Mouse (Mus musculus) cerebellum, adult 9-11 months (tissue): ENCODE measurements around the gene Ust.
"Not testable (repeated sequence)": the region's sequence is repeated elsewhere in the genome, so short reads cannot be mapped to it uniquely, and the experiment has no call there.

Source experiments
- DNase-seq: peaks from one replicate; pipeline ENCODE4 v3.0.0; 2022

Gene Ust

DNA sequence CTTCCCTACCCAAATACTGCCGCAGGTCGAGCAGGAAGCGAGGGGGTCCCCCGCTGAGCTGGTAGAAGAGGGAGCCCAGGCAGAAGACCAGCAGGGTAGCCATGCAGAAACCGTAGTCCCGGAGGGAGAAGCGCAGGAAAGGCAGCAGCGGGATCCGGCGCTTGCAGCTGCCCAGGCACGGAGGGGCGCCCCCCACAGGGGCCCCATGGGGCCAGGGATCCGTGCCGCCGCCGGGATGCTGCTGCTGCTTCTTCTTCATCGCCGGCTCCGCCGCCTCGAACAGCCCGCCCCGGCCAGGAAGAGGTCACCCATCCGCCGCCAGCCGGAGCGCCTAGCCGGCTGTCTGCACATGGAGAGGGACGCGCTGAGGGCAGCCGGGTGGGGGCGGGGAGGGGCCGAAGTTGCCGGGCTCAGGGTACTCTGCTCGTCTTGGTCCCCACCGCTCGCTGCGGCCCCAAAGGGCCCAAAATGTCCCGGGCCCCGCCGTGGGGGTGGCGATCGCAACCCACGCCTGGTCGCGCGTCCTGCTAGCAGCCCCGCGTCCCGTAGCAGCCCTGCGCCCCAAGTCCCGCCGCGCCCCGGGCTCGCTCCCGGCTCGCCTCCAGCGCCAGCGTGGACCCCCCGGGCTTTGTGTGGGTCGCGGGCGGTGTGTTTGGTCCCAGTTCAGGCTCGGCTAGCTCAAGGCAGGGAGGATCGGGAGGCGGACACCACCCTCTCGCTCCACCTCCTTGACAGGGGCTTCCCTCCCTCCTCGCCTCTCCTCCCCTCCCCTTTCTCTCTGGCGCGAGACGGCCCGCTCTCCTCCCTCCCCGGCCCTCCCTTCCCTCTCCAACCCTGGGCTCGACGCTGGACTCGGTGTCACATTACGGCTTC lies at the start of gene Ust:
Ust (minus strand) TSS at position 685 of the 873 bp plus-strand sequence.
- peak; percentile 89 for DNase-seq

DNA sequence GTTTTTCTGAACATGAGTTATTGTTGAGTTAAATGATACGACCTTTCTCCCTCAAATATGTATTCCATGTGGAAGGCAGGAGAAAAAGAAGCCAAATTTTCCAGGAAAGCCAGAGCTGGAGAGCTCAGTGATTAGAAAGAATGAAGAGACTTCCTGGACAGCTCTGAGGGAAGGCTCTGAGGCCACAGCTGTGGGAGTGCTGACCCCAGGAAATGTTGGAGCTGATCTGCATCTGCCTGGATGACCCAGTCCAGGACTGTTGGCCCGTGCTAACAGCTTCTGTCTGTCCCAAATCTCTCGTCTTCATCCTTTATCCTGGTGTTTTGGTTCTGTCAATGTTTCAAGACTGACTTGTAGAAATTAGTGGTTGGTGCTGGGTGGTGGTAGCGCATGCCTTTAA lies 42.7 kb upstream of the Ust start:
- DNase-seq: no peak

DNA sequence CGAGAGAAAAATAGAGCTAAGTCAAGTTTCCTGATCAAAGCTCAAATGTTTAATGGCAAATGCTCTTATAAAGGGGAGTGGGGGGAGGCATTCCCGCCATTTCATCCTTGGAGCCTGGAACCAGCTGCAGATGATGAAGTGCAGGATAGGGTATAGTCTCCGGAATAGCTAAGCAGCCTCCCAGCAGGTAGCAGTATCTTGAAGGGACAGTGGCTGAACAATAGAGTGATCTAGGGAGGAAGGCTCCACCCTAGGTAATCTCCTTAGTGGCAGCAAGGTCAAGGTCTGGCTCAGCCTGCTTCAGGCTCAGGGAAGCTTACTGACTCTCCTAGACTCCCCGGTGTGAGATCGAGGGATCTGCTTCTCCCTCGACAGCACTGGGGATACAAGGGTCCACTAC lies 40.9 kb upstream of the Ust start:
- not testable (repeated sequence) for DNase-seq

DNA sequence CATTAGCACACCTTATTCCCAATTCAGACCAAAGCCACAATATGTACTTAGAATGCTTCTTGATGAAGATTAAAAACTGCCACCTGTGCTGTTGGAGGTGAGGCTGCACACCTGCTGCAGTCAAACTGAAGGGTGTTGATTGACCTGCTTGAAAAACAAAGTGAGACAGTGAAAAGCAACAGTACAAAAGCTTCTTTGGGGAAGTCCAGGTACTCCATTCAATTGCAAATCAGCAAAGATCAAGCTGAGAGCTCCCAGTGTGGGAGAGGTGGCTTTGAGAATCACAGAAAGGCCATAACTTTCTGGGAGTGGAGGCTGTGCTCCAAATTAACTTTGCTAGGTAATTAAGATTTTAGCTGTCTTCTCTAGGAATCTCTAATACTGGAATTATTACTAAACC lies 33.6 kb upstream of the Ust start:
- not testable (repeated sequence) for DNase-seq

DNA sequence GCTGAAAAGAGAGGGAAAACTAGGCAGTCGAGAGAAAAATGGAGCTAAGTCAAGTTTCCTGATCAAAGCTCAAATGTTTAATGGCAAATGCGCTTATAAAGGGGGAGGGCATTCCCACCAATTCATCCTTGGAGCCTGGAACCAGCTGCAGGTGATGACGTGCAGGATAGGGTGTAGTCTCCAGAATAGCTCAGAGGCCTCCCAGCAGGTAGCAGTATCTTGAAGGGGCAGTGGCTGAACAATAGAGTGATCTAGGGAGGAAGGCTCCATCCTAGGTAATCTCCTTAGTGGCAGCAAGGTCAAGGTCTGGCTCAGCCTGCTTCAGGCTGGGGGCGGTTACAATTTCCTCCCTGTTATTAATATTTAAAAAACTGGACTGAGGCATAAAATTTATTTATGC lies 33.0 kb upstream of the Ust start:
- not testable (repeated sequence) for DNase-seq

DNA sequence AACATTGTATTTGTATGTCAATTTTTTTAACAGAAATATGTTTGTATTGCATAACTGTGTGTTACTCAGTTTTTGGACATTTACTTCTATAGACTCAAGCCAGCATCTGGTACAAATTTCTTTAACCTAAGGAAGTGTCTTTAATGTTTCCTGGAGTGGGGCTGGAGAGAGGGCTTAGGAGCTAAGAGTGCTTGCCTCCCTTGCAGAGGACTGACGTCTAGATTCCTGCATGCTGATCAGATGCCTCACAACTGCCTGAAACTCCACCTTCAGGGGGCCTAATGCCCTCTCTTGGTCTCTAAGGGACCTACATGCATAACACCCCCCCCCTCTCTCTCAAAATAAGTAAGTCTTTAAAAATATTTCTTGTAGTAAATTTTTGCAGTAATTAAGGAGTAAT lies 22.9 kb upstream of the Ust start:
- no peak for DNase-seq

DNA sequence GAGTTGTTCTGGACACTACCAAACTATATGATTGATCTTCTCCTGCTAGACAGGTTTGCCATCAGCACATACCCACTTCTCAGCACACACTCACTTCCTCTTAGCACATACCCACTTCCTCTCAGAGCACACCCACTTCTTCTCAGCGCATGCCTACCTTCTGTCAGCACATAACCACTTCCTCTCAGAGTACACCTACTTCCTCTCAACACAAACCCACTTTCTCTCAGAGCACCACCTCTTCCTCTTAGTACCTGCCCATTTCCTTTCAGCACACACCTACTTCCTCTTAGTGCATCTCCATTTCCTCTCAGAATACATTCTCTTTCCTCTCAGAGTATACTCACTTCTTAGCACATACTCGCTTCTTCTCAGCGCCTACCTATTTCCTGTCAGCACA lies 16.8 kb upstream of the Ust start:
- no peak for DNase-seq

DNA sequence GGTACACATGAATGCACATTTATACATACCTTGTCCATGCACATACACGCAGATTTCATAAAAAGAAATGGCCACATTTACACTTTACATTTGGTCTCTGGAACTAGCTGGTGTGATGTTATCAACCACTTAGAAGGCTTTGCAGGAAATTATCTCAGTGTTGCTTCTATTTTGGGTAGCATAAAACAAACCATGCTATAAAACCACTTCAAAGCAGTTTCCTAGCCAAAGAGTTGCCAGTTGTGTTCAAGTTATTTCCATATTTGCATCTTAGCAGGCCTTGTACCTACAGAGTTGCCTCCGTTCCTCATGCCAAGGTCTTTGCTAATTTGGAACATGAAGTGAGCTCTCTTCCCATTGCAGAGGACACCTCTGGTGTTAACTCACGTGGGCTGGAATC lies 13.0 kb upstream of the Ust start:
- DNase-seq: no peak

DNA sequence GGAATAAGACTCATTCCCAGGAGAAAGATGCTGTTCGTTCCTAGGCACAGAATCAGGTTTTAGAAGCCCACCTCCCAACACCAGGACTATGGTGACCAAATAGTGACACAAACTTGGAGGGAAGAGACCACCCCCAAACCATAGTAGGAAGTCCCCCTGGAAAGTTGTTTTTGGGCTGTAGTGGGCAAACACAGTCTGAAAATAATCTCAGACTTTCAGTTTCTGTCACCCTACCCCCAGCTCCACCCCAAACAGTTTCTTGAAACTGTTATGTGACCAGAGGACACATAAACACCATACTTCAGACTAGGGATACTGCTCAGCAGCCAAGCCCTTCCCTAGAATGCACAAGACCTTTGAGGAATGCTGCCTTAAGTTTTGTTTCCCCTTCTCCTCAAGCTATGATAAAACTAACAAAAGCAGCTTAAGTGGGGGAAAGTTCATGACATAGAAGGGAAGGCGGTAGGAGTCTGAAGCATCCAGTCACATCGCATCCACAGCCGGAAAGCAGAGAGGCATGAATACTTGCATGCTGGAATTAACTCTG lies 12.0 kb upstream of the Ust start:
- DNase-seq: no peak

DNA sequence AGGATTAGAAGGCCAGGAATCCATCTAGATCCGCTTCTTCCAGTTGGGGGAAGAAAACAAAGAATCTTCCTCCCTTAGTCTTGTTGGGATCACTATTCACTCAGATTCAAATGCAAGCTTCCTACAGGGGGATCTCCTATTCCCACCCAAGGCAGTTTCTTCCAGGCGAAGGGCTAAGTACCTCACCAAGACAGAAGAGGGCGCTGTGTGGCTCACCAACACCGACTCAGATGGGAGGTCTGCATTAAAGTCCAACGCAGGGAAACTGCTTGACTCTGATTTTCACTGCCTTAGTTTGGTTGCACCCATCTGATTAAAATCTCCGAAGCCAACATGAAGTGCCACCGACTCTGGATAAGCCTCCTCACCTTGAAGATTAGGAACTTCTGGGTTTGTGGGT lies 10.5 kb upstream of the Ust start:
- no peak for DNase-seq

DNA sequence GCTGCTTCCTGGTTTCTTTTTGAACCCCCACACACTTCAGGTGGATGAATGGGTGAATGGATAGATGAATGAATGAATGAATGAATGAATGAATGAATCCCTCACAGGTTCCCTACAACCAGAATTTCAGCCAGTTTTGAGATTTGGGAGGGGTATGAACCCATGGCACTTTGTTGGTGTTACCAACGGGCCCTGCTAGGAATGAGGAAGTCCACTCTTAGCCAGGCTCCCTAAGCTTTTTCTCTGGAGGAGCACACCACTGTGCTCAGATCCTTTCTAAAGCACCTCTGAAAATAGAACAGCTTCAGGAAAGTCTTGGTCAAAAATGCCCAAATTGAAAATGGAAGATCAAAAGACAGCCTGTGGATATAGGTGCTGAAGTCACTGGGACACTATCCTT lies 6.7 kb upstream of the Ust start:
- no peak for DNase-seq

DNA sequence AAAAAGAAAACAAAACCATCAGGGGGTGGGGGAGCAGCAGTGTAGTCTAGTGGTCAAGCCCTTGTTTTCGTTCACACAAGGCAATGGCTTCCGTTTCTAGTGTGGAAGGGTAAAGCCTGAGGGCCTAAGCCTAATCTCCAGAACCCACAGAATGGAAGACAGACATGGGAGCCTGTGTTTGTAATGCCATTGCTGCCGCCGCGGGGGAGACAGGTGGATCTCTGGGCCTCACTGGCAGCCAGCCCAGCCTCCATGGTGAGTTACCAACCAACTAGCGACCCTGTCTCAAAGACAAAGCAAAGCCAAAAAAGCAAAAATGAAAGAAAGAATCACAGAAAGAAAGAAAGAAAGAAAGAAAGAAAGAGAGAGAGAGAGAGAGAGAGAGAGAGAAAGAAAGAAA lies 2.9 kb upstream of the Ust start:
- DNase-seq: no peak

DNA sequence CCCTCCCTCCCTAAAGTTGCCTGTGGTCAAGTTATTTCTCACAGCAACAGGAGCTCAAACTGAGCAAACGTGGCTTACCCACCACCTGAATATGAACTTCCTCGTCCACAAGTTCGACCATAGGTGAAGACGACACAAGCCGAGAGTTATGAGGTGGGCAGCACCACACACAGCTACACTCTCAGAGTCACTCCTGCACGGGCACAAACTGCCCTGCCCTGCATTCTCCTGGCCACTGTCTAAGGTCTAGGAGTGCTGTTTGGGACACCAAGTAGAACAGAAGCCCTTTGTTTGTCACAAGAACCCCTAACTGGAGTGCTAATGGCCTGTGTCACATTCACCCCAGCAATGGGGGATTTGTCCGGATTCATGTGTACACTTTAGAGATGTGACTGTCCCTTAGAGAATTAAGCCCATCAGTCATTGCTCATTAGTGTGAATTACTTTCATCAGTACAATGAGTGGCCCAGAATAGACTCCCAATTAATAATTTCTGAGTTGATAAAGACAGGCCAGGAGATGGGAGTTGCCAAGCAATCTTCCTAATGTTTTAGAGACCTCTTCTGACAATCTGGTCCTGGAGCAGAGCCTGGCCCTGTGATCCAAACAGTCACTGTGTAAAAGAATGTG lies 2.3 kb upstream of the Ust start:
- no peak for DNase-seq

DNA sequence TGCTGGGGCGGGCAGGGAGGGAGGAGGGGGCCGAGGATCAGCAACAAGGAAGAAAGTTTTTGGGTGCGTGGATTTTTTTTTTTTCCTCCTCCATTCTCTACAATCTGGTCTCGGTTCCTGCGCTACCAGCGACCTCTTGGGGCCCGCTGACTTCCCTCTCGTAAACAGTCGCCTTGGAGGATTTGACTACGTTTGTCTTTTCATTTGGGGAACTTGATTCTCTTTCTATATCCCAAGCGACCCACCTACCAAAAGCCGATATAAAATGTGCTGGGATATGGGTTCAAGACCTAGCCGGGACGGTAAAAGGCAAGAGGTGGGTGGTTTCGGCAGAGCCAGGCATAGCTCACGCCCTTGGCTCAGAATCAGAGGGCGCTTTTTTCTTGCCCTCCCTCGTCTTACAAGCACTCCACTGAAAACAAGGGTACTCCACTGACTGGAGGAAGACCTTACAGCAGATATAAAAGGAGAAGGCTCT lies 428 bp upstream of the Ust start:
- DNase-seq: peak; percentile 66

DNA sequence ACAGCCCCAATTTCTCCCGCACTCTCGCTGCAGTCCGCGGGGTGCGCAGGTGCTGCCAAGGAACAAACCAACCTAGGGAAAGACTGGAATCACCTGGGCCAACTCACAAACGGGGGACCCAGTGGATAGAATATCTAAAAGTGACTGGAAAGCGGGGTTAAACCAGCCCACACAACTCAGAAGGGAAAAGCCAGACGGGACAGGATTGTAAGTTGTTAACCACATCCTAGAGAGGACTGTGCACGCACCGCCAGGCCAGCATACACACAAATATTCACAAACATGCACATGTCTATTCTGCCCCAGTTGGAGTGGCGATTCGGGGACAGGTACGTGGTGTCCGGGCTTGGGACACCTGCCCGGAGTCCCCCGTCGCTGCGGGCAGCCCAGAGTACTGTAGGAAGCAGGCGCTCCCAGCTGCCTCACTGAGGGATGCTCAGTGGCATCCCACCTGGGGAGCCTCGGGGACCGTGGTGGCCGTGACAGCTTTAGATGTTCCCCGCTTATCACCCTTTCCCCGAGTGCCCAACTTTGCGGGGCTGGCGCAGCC lies 959 bp downstream of the Ust start:
- DNase-seq: peak; percentile 82

DNA sequence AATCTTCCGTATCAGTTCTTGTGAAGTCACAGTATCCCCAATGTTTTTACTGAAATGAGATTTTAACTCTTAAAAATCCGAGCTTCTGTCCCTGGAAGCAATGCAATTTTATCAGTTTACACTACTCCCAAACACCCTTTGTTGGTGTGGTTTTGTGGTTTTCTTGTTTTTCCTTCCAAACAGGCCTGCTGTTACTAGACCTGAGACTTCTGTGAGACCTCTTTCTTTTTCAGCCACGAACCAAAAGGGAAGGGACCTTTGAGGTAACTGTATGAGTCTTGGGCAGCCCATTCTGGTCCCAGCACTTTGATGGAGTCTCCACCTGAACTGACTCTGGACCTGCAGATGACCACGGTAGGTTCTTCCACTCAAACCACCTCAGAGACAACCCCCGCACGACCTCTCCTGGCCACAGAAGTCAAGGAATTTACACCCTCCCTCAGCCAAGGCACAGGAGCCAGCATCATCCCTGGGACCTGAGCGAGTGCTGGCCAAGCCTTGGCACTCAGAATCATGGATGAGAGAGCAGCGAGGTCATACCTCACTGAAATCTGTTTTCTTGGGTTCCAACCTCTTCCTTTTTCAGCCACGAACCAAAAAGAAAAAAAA lies 1.6 kb downstream of the Ust start:
- DNase-seq: peak; percentile 90

DNA sequence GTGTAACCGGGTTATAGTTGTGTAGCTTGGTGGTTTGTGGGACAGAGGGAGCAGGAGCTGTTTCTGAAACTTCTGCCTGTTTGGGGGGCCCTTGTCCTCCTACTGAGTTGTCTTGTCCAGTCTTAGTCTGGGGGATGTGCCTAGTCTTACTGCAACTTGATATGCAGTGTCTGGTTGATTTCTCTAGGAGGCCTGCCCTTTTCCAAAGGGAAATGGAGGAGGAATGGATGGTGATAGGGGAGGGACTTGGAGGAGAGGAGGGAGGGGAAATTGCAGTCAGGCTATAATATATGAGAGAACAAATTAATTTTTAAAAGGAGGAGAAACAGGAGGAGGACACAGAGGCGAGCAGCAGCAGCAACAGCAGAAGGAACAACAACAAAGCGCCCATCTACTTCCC lies 4.9 kb downstream of the Ust start:
- DNase-seq: no peak

DNA sequence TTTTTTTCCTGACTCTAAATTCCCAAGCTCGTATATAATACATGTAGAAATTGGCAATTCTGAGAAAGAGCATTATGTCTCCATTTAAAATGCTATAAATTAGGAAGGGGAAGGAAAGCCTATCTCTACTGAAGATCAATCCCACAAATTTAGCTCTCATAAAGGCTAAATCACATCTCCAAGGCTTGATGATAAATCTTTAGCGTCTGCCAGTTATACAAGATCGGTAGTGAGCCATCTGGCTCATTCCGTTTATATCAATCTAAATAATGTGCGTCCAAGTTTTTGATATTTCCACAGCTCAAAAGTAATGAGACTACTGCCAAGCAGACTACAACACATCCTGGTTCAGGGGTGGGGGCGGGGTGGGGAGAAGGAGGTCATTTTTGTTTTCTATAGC lies 6.4 kb downstream of the Ust start:
- no peak for DNase-seq

DNA sequence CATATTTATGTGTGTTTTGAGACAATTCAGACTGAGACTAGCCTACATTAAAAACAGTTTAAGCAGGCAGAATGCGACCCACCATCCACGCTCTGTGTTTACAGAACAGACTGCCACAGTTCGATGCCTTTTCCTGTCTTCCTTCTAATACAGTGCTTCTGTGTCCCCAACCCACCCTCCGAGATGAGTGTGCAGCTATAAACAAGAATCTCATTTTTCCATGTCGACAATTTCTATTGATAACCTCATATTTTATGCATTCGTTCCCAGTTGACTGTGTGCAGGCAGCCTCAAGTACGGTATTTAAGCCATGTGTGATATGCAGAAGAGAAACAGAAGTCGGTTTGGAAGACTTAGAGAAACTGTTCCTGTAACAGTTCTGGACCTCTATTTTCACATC lies 6.9 kb downstream of the Ust start:
- no peak for DNase-seq

DNA sequence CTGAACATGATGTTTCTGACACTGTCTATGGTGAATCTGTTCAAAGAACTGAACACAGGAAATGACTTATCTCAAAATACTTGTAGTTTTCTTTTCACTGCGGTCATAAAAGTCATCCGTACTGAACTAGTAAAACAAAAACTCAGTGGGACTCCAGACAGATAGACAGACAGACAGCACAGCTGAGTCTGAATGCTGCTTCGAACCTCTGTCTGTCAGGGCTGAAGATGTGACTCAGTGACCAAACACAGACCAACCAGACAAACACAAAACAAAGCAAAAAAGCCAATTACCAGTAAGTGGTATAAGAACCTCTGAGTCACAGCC lies 12.4 kb downstream of the Ust start:
- DNase-seq: no peak

DNA sequence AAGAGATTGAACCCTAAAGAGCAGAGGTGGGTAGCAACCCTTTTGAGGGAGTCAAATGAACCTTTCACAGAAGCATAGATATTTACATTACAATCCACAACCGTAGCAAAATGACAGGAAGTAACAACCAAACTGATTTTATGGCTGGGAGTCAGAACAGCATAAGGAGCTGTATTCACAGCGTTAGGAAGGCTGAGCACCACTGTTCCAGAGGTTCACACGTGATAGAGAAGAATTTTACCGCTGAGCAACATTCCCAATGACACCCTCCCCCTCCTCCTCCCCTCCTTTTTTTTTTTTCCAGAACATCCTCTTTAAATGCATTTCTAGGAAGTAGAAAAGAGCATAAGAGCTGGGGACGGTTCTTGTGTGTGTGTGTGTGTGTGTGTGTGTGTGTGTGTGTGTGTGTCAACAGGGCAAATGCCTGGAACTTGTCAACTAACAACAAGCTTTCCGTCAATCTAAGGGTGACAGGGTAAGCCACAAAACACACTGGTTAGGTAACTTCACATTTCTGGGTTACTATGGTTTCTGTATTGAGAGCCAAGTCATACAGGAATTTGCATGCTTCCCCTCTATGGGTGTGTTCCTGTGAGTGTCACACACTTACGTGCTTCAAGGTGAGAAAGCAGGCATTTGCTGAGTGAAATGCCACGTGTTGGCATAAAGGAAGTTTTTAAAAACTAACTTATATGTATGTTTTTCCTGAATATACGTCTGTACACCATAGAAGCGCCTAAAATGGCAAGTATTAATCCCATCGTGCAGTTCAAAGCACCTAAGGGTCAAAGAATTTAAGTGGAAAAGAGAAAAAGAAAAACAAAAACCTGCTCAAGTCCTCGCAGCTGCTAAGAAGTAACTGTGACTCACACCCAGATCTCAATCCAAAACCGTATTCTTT lies 13.0 kb downstream of the Ust start:
- no peak for DNase-seq

DNA sequence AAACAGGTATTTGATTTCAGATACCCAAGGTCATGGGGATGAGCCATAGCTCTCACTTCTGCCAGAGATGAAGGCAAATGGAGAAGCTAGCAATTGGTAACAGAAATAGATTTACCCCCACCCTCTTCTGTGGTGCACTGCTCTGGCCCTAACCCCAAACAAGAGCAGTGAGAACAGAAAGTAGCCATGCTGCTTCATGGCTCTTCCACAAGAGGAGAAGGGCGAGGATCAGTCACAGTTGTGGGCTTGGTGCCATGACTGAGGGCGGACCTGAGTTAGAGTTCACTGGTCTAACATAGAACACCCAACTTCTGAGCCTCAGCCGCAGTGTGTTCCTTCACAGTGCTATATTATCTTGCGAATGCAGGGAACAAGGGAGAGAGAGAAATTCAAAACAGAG lies 13.8 kb downstream of the Ust start:
- DNase-seq: no peak
